Mouse (Mus musculus) heart, embryonic 13.5 days (tissue): ENCODE data around the gene Snrnp27. TPM values are rescaled to one million over a fixed set of nuclear protein-coding genes. Genes with fewer than 3 reads are reported as not detected.

ENCODE experiments used
- ATAC-seq: fragments of 200-750 bp; cut with Nextera tagmentation; 2 replicates; pipeline ENCODE4 v1.8.0; 2017; ENCODE audit warnings: moderate TSS enrichment; ENCODE audit not compliant: insufficient number of reproducible peaks, low FRiP score, low TSS enrichment; ENCODE audit errors: extremely low read depth
- H3K27ac ChIP-seq: fragments of 300-500 bp; sonication (generic); replicated peaks from 2 replicates; pipeline ENCODE4 v1.5.1; 2015; ENCODE audit warnings: moderate library complexity, mild to moderate bottlenecking, inconsistent platforms
- H3K27me3 ChIP-seq: fragments of 300-500 bp; sonication (generic); replicated peaks from 2 replicates; pipeline ENCODE4 v1.6.1; 2015; ENCODE audit warnings: mild to moderate bottlenecking, inconsistent platforms
- H3K36me3 ChIP-seq: fragments of 300-500 bp; sonication (generic); 2 replicates; pipeline ENCODE4 v1.6.1; 2015; ENCODE audit warnings: mild to moderate bottlenecking, inconsistent platforms
- H3K4me1 ChIP-seq: fragments of 300-500 bp; sonication (generic); 2 replicates; pipeline ENCODE4 v1.6.1; 2015; ENCODE audit warnings: inconsistent platforms
- H3K4me2 ChIP-seq: fragments of 300-500 bp; sonication (generic); 2 replicates; pipeline ENCODE4 v1.6.1; 2015; ENCODE audit warnings: inconsistent platforms, mild to moderate bottlenecking, moderate library complexity
- H3K4me3 ChIP-seq: fragments of 300-500 bp; sonication (generic); 2 replicates; pipeline ENCODE4 v1.5.1; 2015; ENCODE audit warnings: moderate library complexity, mild to moderate bottlenecking, inconsistent platforms
- H3K9ac ChIP-seq: fragments of 300-500 bp; sonication (generic); 2 replicates; pipeline ENCODE4 v1.6.1; 2015; ENCODE audit warnings: inconsistent platforms, mild to moderate bottlenecking, moderate library complexity
- H3K9me3 ChIP-seq: fragments of 300-500 bp; sonication (generic); 2 replicates; pipeline ENCODE4 v1.6.1; 2016; ENCODE audit warnings: inconsistent platforms
- WGBS: fragments of 180-500 bp; shearing (Covaris S2); methylation state at CpG from one replicate; pipeline ENCODE4 v1.1.7; 2015; ENCODE audit warnings: mixed read lengths; 5-methylcytosine and 5-hydroxymethylcytosine counted together
- polyA plus RNA-seq: library from polyadenylated mRNA; unstranded; fragments of >200 nt; fragmentation: Nextera tagmentation; extraction: Ambion mirVana; gene quantifications from 2 replicates; pipeline ENCODE4 v1.2.1, GENCODE M21; 2015

The Snrnp27 gene
- polyA plus RNA-seq, 1 experiment from 2014 or later, result 72.2 TPM

DNA sequence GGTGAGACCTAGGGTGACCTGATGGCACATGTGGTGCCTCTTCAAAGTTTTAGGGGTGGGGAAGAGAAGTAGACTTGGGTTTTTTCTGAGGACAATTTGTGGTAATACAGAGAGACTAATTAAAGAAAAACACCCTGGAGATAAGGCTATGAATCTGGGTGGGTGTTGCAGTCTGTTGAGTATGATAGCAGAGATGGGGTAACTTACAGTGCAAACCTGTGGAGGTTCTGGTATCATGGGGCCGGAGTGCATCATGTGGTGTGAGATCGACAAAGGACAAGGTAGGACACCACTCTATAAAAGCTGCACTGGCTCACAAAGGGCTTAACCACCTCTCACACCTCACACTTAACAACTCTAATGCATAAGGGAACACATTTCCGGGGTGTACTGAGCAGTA is 5.3 kb upstream of the Snrnp27 start:
- no peak overlapping the region for H3K9ac ChIP-seq
- ATAC-seq, result no peak
- H3K4me2 ChIP-seq, result no peak overlapping the region
- H3K27me3 ChIP-seq, result no peaks in the 10 kb centered on the region
- peaks cover 37% of the 10 kb centered on the region for H3K36me3 ChIP-seq
- 0 out of 2 replicates have a peak, but pooled peaks cover 4% of the 10 kb centered on the region for H3K4me1 ChIP-seq
- no peak overlapping the region for H3K27ac ChIP-seq
- no peak overlapping the region for H3K4me3 ChIP-seq
- 85% methylated on average over 3 of the region's 3 CpGs for WGBS
- H3K9me3 ChIP-seq, result no peaks in the 10 kb centered on the region

DNA sequence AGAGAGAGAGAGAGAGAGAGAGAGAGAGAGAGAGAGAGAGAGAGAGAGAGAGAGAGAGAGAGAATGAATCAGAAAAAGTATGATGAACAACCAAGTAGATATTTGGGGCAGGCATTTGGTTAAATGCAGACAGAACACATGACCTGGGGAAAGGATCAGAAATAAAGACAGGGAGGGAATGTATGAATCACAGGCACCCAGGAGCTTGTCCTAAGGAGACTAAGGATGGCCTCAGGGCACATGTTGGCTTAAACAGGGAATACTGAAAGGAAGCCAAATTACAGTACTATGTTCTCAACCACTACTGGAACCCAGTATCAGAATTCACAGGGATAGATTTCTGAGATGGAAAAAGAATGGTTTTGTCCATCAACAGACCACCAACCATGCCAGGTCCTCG is 2.6 kb upstream of the Snrnp27 start:
- no peak overlapping the region for H3K4me3 ChIP-seq
- H3K9me3 ChIP-seq, result no peaks in the 10 kb centered on the region
- H3K36me3 ChIP-seq, result peaks cover 36% of the 10 kb centered on the region
- no peak overlapping the region for H3K4me2 ChIP-seq
- no peak overlapping the region for H3K9ac ChIP-seq
- ATAC-seq, result no peak
- H3K4me1 ChIP-seq, result peaks cover 15% of the 10 kb centered on the region
- no peak overlapping the region for H3K27ac ChIP-seq
- H3K27me3 ChIP-seq, result no peaks in the 10 kb centered on the region
- 49% methylated on average over 1 of the region's 1 CpGs for whole genome bisulfite sequencing

DNA sequence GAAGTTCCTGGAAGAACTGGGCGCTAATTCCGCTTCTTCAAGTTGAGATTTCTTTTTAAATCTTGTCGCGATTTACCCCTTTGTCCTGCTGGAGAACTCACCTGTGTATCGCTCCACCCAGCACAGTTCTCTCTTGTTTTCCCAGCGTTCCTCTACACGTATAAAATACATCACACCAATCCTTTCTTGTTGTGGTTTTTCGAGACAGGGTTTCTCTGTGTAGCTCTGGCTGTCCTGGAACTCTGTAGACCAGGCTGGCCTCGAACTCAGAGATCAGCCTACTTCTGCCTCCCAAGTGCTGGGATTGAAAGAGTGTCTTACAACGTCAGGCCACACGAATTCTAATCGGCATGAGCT is 311 bp upstream of the Snrnp27 start:
- no peak for ATAC-seq
- peak overlapping the region; percentile 83 for H3K4me3 ChIP-seq
- H3K4me2 ChIP-seq, result peak overlapping the region; percentile 85
- 31% methylated on average over 12 of the region's 12 CpGs for WGBS
- H3K27me3 ChIP-seq, result no peaks in the 10 kb centered on the region
- H3K9ac ChIP-seq, result peak overlapping the region; percentile 93
- no peaks in the 10 kb centered on the region for H3K9me3 ChIP-seq
- H3K27ac ChIP-seq, result peak overlapping the region; percentile 60; the same call in 1 of the 2 replicates
- H3K36me3 ChIP-seq, result peaks cover 37% of the 10 kb centered on the region
- peaks cover 15% of the 10 kb centered on the region for H3K4me1 ChIP-seq

DNA sequence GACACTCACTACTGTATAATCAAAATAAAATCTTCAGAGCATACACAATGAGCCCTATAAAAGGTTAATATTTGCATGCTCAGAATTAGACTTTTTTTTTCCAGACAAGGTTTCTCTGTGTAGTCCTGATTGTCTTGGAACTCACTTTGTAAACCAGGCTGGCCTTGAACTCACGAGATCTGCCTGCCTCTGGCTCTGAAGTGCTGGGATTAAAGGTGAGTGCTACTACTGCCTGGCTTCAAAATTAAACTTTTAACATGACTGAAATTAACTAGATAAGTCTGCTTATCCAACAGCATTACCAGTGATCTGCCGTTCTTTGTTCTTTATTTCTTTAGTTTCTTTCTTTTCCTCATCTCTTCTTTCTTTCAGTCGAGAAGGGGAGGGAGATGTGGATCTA is 3.0 kb downstream of the Snrnp27 start:
- no peak for ATAC-seq
- peaks cover 15% of the 10 kb centered on the region for H3K4me1 ChIP-seq
- no peaks in the 10 kb centered on the region for H3K9me3 ChIP-seq
- H3K9ac ChIP-seq, result no peak overlapping the region
- H3K27ac ChIP-seq, result no peak overlapping the region
- 76% methylated on average over 3 of the region's 3 CpGs for WGBS
- H3K36me3 ChIP-seq, result peaks cover 67% of the 10 kb centered on the region
- no peaks in the 10 kb centered on the region for H3K27me3 ChIP-seq
- no peak overlapping the region for H3K4me2 ChIP-seq
- no peak overlapping the region for H3K4me3 ChIP-seq

DNA sequence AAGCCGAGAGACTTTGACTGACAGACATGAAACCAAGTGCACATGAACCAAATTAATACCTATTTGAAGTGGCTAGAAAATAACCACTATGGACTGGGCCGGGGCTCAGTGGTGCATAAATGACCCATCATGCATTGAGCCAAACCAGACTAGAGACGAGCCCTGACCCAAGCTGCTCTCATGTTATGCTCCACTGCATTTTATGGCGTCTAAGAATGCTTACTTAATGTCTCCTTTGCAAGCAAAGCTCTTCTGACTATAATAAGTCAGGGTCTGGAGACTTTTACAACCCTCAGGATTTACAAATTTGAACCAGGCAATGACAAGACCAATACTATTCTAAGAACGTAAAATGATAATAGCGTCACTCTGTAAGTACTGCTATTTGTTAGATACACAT is 6.0 kb downstream of the Snrnp27 start:
- H3K4me2 ChIP-seq, result no peak overlapping the region
- no peak overlapping the region for H3K27ac ChIP-seq
- H3K9ac ChIP-seq, result no peak overlapping the region
- WGBS, result 92% methylated on average over 6 of the region's 6 CpGs
- ATAC-seq, result no peak
- H3K27me3 ChIP-seq, result no peaks in the 10 kb centered on the region
- H3K9me3 ChIP-seq, result no peaks in the 10 kb centered on the region
- H3K36me3 ChIP-seq, result peaks cover 97% of the 10 kb centered on the region
- H3K4me1 ChIP-seq, result peaks cover 4% of the 10 kb centered on the region
- no peak overlapping the region for H3K4me3 ChIP-seq

DNA sequence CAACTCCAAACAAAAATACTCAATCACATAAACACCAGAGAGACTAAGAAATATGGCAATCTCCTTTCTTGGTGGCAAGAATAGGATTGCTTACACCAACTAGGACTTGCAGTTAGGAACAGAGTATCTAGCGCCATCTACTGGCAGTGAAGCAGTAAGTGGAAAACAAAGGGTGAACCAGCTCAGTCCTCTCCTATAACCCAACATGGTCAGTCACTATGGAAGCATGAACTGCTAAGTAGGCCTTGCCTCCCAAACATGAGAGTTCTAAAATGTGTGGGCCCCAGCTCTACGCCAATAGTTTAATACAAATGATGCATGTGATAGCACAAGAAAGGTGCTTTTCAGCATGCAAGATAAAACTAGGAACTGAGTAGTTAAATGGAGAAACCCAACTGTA is 13.4 kb downstream of the Snrnp27 start:
- no peak overlapping the region for H3K4me2 ChIP-seq

DNA sequence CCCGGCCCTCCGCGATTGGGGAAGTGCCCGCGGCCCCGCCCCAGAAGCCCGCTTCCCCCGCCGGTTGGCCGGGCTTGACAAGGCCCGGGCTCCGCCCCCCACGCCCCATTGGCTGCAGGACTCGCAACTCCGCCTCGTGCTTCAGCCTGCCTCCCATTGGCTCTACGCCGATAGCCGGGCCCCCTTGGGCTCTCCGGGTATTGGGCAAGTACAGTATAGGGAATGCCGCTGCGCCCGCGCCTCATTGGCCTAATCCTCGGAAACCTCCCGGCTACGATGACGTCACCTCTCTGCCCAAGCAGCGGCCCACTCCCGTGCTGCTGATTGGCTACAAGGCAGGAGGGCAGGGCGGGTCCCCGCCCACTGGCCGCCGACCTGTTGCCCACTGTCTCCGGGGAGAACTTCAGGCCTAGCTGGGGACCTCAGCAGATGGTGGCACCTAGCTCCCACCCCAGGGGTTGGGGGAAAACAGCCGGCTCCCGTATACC is 15.0 kb downstream of the Snrnp27 start:
- peak overlapping the region; percentile 78 for H3K4me2 ChIP-seq
- H3K27me3 ChIP-seq, result no peaks in the 10 kb centered on the region
- ATAC-seq, result peak; percentile 100
- H3K9ac ChIP-seq, result peak overlapping the region; percentile 79
- under 1% methylated on average over 32 of the region's 37 CpGs for WGBS
- peaks cover 19% of the 10 kb centered on the region for H3K4me1 ChIP-seq
- peak overlapping the region; percentile 76 for H3K27ac ChIP-seq
- no peaks in the 10 kb centered on the region for H3K9me3 ChIP-seq
- peaks cover 53% of the 10 kb centered on the region for H3K36me3 ChIP-seq
- peak overlapping the region; percentile 93 for H3K4me3 ChIP-seq

More for the DNA sequence above, 13.4 kb downstream of the Snrnp27 start:
- no peak overlapping the region for H3K9ac ChIP-seq
- no peaks in the 10 kb centered on the region for H3K9me3 ChIP-seq
- H3K4me3 ChIP-seq, result no peak overlapping the region
- peaks cover 19% of the 10 kb centered on the region for H3K4me1 ChIP-seq
- H3K27me3 ChIP-seq, result no peaks in the 10 kb centered on the region
- WGBS, result 11% methylated on average over 2 of the region's 2 CpGs
- peaks cover 60% of the 10 kb centered on the region for H3K36me3 ChIP-seq
- no peak overlapping the region for H3K27ac ChIP-seq
- no peak for ATAC-seq

DNA sequence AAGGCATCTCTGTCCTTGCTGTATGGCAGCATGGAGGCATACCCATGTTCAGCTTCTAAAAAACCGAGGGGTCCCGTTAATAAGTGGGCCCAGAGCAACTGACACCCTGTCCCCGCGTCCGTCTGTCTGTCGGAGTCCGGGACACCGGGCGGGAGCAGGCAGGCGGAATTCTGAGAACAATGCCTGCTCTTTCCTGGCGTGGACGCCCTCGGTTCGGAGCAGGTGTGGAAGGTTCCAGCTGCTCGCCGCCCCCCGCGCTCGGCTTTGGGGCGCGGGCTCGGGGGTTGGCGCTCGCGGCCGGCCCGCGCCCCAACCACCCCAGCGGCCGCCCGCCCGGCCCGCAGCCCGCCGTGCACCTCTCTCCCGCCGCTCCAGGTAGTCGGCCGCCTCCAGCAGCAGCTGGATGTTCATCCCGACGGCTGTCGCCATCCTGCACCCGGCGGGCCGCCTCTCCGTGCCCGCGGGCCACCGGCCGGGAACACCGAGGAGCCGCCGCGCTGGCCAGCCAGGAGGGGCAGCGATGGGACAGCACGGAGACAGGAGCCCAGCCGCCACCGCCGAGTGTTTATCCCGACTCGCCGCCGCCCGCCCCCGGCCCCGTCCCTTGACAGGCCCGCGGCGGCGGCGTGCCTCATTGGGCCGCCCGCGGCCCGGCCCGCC is 15.6 kb downstream of the Snrnp27 start, which contains the start of gene Mxd1:
Gene Mxd1 (minus strand): TSS at position 582 of the 660 bp plus-strand sequence.
- Histone ChIP-seq H3K27ac (peak within 1 kb of the TSS; percentile 76), H3K4me1 (peaks cover 19% of the 10 kb centered on the region), H3K4me2 (peak within 1 kb of the TSS; percentile 91), H3K36me3 (peaks cover 50% of the 10 kb centered on the region), H3K4me3 (peak within 1 kb of the TSS; percentile 93), H3K27me3 (no peaks in the 10 kb centered on the region), H3K9ac (peak within 1 kb of the TSS; percentile 93), H3K9me3 (no peaks in the 10 kb centered on the region)
- under 1% methylated on average over 71 of the region's 76 CpGs for WGBS
- ATAC-seq, result peak; percentile 1

DNA sequence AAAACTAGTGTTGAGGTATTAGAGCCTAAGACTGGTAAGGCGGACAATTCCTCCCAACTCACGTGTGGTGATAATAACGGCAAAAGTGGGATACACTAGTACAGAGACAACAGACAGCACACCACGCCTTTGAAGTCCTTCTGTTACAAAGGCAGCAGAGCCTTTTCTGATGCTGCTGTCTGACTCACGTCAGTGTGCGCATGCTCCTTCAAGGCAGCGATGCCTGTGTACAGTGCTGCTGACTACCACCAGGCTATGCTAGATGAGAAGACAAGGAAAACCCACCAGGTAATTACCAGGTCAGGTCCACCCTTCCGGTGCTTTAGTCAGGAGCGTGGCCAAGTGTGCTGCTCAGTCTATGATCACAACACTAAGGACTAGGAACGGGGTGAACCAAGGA is 17.3 kb downstream of the Snrnp27 start:
- Histone ChIP-seq H3K4me2 (peak overlapping the region; percentile 91), H3K4me1 (peaks cover 19% of the 10 kb centered on the region), H3K9me3 (no peaks in the 10 kb centered on the region), H3K4me3 (peak overlapping the region; percentile 93), H3K9ac (0 out of 2 replicates have a peak overlapping the region, but pooled peaks have one; percentile 93), H3K36me3 (peaks cover 47% of the 10 kb centered on the region), H3K27ac (no peak overlapping the region), H3K27me3 (no peaks in the 10 kb centered on the region)
- no peak for ATAC-seq
- 89% methylated on average over 10 of the region's 10 CpGs for WGBS

DNA sequence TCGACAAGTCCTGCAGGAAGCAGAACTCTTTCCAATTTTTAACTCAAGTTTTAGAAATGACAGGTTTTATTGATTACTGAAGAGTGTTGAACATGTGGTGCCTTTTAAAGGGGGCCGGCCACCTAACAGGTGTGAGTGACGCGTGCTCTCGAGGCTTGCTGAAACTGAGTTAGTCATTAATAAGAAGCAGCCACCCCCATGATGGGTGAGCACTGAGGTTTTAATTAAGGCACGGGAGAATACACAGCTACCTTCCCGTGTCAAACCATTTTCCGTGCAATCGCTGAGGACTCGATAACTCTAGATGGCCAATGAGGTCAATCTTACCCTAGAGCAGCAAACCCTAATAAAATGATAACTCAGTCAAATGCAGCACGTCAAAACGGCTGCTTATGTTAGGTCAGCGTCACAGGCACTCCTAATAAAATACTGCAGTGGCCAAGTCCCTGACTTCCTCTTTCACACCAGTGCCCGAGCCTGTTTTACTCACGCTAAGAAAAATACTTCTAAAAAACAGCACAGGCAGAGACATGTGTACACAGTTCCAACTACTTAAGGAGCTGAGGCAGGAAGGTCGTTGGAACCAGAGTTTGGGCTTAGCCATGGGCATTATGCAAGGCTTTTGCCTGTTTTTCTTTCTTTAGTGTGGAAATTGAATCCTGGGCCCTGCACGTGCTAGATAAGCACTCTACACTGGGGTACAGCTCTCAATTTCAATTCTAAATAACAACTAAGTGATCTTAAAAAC is 18.6 kb downstream of the Snrnp27 start:
- H3K27me3 ChIP-seq, result no peaks in the 10 kb centered on the region
- no peak overlapping the region for H3K27ac ChIP-seq
- peak overlapping the region; percentile 91 for H3K4me2 ChIP-seq
- H3K9ac ChIP-seq, result no peak overlapping the region; the same call in 1 of the 2 replicates
- no peak for ATAC-seq
- peak overlapping the region; percentile 9; the same call in 1 of the 2 replicates for H3K4me3 ChIP-seq
- 80% methylated on average over 17 of the region's 17 CpGs for WGBS
- no peaks in the 10 kb centered on the region for H3K9me3 ChIP-seq
- H3K4me1 ChIP-seq, result peaks cover 19% of the 10 kb centered on the region
- H3K36me3 ChIP-seq, result peaks cover 52% of the 10 kb centered on the region

DNA sequence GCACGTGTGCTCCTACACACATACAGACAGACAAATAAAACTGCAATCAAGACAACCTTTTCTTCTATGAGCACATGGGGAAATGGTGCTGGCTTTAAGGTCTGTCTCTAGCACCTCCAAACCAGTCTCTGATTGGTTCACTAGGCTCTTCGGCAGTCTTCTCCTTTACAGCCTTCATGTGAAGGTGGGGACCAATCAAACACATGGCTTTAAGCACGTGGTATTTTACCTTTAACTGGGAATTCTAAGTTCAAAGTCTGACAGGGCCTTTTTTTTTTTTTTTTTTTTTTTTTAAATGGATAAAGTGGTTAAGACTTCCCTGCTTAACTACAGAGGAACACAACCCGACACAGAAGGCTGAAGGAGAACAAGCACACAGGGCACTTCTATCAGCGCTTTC is 19.2 kb downstream of the Snrnp27 start:
- Histone ChIP-seq H3K9ac (no peak overlapping the region), H3K9me3 (no peaks in the 10 kb centered on the region), H3K4me2 (0 out of 2 replicates have a peak overlapping the region, but pooled peaks have one; percentile 91), H3K4me3 (0 out of 2 replicates have a peak overlapping the region, but pooled peaks have one; percentile 2), H3K27me3 (no peaks in the 10 kb centered on the region), H3K4me1 (peaks cover 18% of the 10 kb centered on the region), H3K27ac (no peak overlapping the region), H3K36me3 (peaks cover 59% of the 10 kb centered on the region)
- no peak for ATAC-seq
- WGBS, result 80% methylated on average over 5 of the region's 5 CpGs
